Mouse (Mus musculus): ENCODE data around the gene Myom3.

Myom3 gene

GRCm38 (mm10) chr4:135804169-135804568 is 44.7 kb downstream of the Myom3 start:
- no peak for DNase-seq (ENCODE audit: extremely low read depth, low read depth, low spot score)

GRCm38 (mm10) chr4:135814896-135815295 is 55.4 kb downstream of the Myom3 start:
- DNase-seq (ENCODE audit: extremely low read depth, low read depth, low spot score) = no peak

- no peak for DNase-seq (ENCODE audit: extremely low read depth, low read depth, low spot score)
Measured at GRCm38 (mm10) chr4:135816905-135817622, 57.5 kb downstream of the Myom3 start.

- no peak for DNase-seq (ENCODE audit: extremely low read depth, low read depth, low spot score)
Measured at GRCm38 (mm10) chr4:135818366-135818765, 58.9 kb downstream of the Myom3 start.

- no peak for DNase-seq (ENCODE audit: extremely low read depth, low read depth, low spot score)
Measured at GRCm38 (mm10) chr4:135819826-135820526, 60.5 kb downstream of the Myom3 start.

- DNase-seq (ENCODE audit: extremely low read depth, low read depth, low spot score) = no peak
Measured at GRCm38 (mm10) chr4:135821772-135822171, 62.3 kb downstream of the Myom3 start.

- DNase-seq (ENCODE audit: extremely low read depth, low read depth, low spot score) = no peak
Measured at GRCm38 (mm10) chr4:135823298-135823697, 63.8 kb downstream of the Myom3 start.

- no peak for DNase-seq (ENCODE audit: extremely low read depth, low read depth, low spot score)
Measured at GRCm38 (mm10) chr4:135824254-135824653, 64.7 kb downstream of the Myom3 start.

GRCm38 (mm10) chr4:135828491-135828890 is 69.0 kb downstream of the Myom3 start:
- DNase-seq (ENCODE audit: extremely low read depth, low read depth, low spot score) = no peak

- DNase-seq (ENCODE audit: extremely low read depth, low read depth, low spot score) = no peak
Measured at GRCm38 (mm10) chr4:135832070-135832469, 72.6 kb downstream of the Myom3 start.

- DNase-seq (ENCODE audit: extremely low read depth, low read depth, low spot score) = no peak
Measured at GRCm38 (mm10) chr4:135833301-135834123, 74.0 kb downstream of the Myom3 start.

- DNase-seq (ENCODE audit: extremely low read depth, low read depth, low spot score) = no peak
Measured at GRCm38 (mm10) chr4:135834124-135834717, 74.7 kb downstream of the Myom3 start.

- no peak for DNase-seq (ENCODE audit: extremely low read depth, low read depth, low spot score)
Measured at GRCm38 (mm10) chr4:135838925-135839292, 79.4 kb downstream of the Myom3 start.

GRCm38 (mm10) chr4:135839293-135840011 is 79.9 kb downstream of the Myom3 start:
- no peak for DNase-seq (ENCODE audit: extremely low read depth, low read depth, low spot score)

GRCm38 (mm10) chr4:135844400-135844799 is 84.9 kb downstream of the Myom3 start:
- DNase-seq (ENCODE audit: extremely low read depth, low read depth, low spot score) = no peak

GRCm38 (mm10) chr4:135847581-135847980 is 88.1 kb downstream of the Myom3 start:
- no peak for DNase-seq (ENCODE audit: extremely low read depth, low read depth, low spot score)

- no peak for DNase-seq (ENCODE audit: extremely low read depth, low read depth, low spot score)
Measured at GRCm38 (mm10) chr4:135850411-135851095, 91.0 kb downstream of the Myom3 start.

- DNase-seq (ENCODE audit: extremely low read depth, low read depth, low spot score) = no peak
Measured at GRCm38 (mm10) chr4:135851942-135852341, 92.4 kb downstream of the Myom3 start.

- no peak for DNase-seq (ENCODE audit: extremely low read depth, low read depth, low spot score)
Measured at GRCm38 (mm10) chr4:135853987-135854546, 94.6 kb downstream of the Myom3 start.

- no peak for DNase-seq (ENCODE audit: extremely low read depth, low read depth, low spot score)
Measured at GRCm38 (mm10) chr4:135854630-135855029, 95.1 kb downstream of the Myom3 start.
